Mouse (Mus musculus) inflammation-experienced regulatory T-cells, adult 16 weeks (primary cell): ENCODE measurements around the gene Trafd1. TPM values are rescaled to one million over a fixed set of nuclear protein-coding genes. Genes with fewer than 3 reads are reported as not detected.

ENCODE experiments used
- polyA plus RNA-seq: library from polyadenylated mRNA; unstranded; fragments of 100-300 nt; shearing (Covaris generic); gene quantifications from one replicate; pipeline ENCODE4 v1.2.1, GENCODE M21; 2017

Gene Trafd1
- 65.5 TPM for polyA plus RNA-seq

DNA sequence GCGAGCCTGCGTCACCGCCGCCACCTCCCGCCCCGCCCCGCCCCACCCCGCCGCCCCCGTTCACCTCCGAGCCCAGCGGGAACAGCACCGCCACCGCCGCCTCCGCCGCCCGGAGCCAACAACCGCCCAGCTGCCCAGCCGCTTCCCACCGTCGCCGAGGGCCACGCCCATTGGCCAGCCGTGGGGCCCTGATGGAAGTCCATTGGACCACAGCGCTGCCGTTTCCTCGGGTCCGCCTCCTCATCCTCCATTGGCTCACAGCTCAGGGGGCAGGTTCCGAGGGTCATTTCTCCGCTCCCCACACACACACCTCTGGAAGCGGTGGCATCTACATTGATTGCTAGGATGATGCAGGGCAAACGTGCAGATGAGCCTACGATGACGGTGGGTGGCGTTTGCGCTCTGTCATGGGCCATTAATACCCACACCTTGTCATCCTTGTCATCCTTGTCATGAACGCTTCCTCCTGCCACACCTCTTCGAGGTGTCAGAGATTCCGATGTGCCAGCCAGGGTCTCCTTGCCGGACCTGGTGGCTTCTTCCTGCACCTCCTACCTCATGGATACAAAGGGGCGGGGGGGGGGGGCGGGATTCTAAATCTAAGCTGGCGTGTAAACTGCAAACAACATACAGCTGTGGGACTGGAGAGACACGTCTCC lies at the start of gene Trafd1:
Gene Trafd1 (minus strand): TSS at position 172 of the 659 bp plus-strand sequence.

GRCm38 (mm10) chr5:121397187-121398145 lies 12.0 kb upstream of the Trafd1 start, which contains the start of gene Naa25:
Gene Naa25 (plus strand): TSS chr5:121397936.

Other genes starting within 250 kb of the Trafd1 start
- gene Ptpn11, start 194.2 kb downstream of the Trafd1 start, polyA plus RNA-seq = 14.6 TPM
- gene Rpl6, start 181.2 kb downstream of the Trafd1 start, polyA plus RNA-seq = 751 TPM
- gene Hectd4, start 165.4 kb downstream of the Trafd1 start, polyA plus RNA-seq = 4.8 TPM
- 48.6 TPM for gene Naa25, start 12.3 kb upstream of the Trafd1 start, polyA plus RNA-seq
- 1.2 TPM for gene Tmem116, start 66.3 kb upstream of the Trafd1 start, polyA plus RNA-seq
- gene Erp29, start 66.9 kb upstream of the Trafd1 start, polyA plus RNA-seq = 65.8 TPM
- 0.11 TPM for gene Adam1b, start 117.8 kb upstream of the Trafd1 start, polyA plus RNA-seq
- gene Adam1a, start 159.8 kb upstream of the Trafd1 start, polyA plus RNA-seq = 2.1 TPM
- gene Gm42878, start 159.8 kb upstream of the Trafd1 start, polyA plus RNA-seq = not detected
- gene Mapkapk5, start 160.3 kb upstream of the Trafd1 start, polyA plus RNA-seq = 32.9 TPM
- gene Aldh2, start 208.2 kb upstream of the Trafd1 start, polyA plus RNA-seq = 24.9 TPM
- gene Acad12, start 233.3 kb upstream of the Trafd1 start, polyA plus RNA-seq = 2.3 TPM